Mouse (Mus musculus): ENCODE data around the gene Becn1.

DNA sequence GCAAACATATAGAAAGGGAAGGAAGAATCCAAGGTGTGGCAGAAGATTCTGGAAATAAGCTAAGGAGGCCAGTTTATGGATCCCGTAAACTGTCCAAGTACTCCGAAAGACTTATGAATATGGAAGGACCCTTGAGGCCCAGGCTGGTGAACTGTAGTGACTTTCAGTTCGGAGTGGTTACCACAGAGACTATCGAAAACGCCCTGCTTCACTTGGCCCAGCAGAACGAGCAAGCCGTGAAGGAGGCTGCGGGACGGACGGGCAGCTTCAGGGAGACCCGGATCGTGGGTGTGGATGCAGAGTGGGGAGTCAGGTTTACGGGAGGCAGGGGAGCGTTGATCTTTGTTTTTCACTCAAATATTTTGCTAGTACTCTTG lies 22.9 kb downstream of the Becn1 start:
- TF ChIP-seq CTCF (IDR thresholded peaks at IDR 0.05; ENCODE audit: extremely low read depth, insufficient read depth, insufficient read length, insufficient replicate concordance) (no peak), POLR2A (IDR thresholded peaks at IDR 0.05; ENCODE audit: low read depth, low read length) (no peak)
